Mouse (Mus musculus) right cerebral cortex, postnatal 4 days (tissue): Measurements from ENCODE around the gene Nr1d1.

Source experiments
- DNase-seq: peaks from one replicate; pipeline ENCODE4 v3.0.0-alpha.2; 2022

The Nr1d1 gene

GRCm38 (mm10) chr11:98787691-98788090 lies 12.6 kb upstream of the Nr1d1 start:
- DNase-seq = no peak

GRCm38 (mm10) chr11:98787229-98787628 lies 12.1 kb upstream of the Nr1d1 start:
- DNase-seq = no peak

- peak; percentile 89 for DNase-seq
Measured at GRCm38 (mm10) chr11:98786359-98787214, 11.5 kb upstream of the Nr1d1 start.

- DNase-seq = peak; percentile 83
Measured at GRCm38 (mm10) chr11:98785772-98786281, 10.7 kb upstream of the Nr1d1 start.

GRCm38 (mm10) chr11:98785214-98785613 lies 10.1 kb upstream of the Nr1d1 start:
- DNase-seq = peak; percentile 21

- no peak for DNase-seq
Measured at GRCm38 (mm10) chr11:98784139-98784538, 9.0 kb upstream of the Nr1d1 start.

- DNase-seq = peak; percentile 84
Measured at GRCm38 (mm10) chr11:98783236-98783696, 8.1 kb upstream of the Nr1d1 start.

GRCm38 (mm10) chr11:98782651-98783235 lies 7.6 kb upstream of the Nr1d1 start:
- DNase-seq = peak; percentile 52

- DNase-seq = peak; percentile 64
Measured at GRCm38 (mm10) chr11:98781851-98782512, 6.8 kb upstream of the Nr1d1 start.

- no peak for DNase-seq
Measured at GRCm38 (mm10) chr11:98777888-98778287, 2.8 kb upstream of the Nr1d1 start.

- DNase-seq = no peak
Measured at GRCm38 (mm10) chr11:98776843-98777590, 1.9 kb upstream of the Nr1d1 start.

- no peak for DNase-seq
Measured at GRCm38 (mm10) chr11:98776052-98776764, 1.1 kb upstream of the Nr1d1 start.

GRCm38 (mm10) chr11:98775348-98776051 lies 367 bp upstream of the Nr1d1 start:
- DNase-seq = peak; percentile 98

GRCm38 (mm10) chr11:98773635-98774295 lies 1.4 kb downstream of the Nr1d1 start:
- DNase-seq = peak; percentile 91

- peak; percentile 27 for DNase-seq
Measured at GRCm38 (mm10) chr11:98772667-98773171, 2.4 kb downstream of the Nr1d1 start.

GRCm38 (mm10) chr11:98771844-98772525 lies 3.1 kb downstream of the Nr1d1 start:
- DNase-seq = peak; percentile 40

- no peak for DNase-seq
Measured at GRCm38 (mm10) chr11:98771131-98771530, 4.0 kb downstream of the Nr1d1 start.

- no peak for DNase-seq
Measured at GRCm38 (mm10) chr11:98770096-98770975, 4.8 kb downstream of the Nr1d1 start.
